Comparison of ENCODE assay signal across 21 mouse cellular contexts in genomic region chr3:137542343-137542742, GRCm38 (mm10).
DNase-seq lines count a peak whose midpoint lies in the region; ATAC-seq and TF ChIP-seq lines count a peak whose summit lies in the region.
"Had no signal": no experiment of that assay in that cellular context is flagged by ENCODE, and none has a peak within 500 bp of the region (broad histone marks: within the 10 kb centered on the region; RNA-seq: fewer than 3 reads in every experiment).

No protein-coding gene starts in this region.

- peaks cover 18% of the 10 kb centered on the region for H3K27me3 ChIP-seq in midbrain, embryonic 11.5 days (ENCODE audit: control insufficient read depth, insufficient read depth, low read length)
- H3K27me3 ChIP-seq in midbrain, embryonic 16.5 days (ENCODE audit: control insufficient read depth, insufficient read depth, low read depth, low read length): peaks cover 13% of the 10 kb centered on the region
- H3K27me3 ChIP-seq in CH12.LX (replicated peaks): no peaks in the 10 kb centered on the region
- H3K27me3 ChIP-seq: Patski had no signal

- H3K4me1 ChIP-seq in midbrain, embryonic 11.5 days (ENCODE audit: control insufficient read depth, insufficient read depth, low read length): peaks cover under 1% of the 10 kb centered on the region; the same call in 1 of the 2 replicates
- peaks cover 1% of the 10 kb centered on the region; the same call in 1 of the 2 replicates for H3K4me1 ChIP-seq in midbrain, embryonic 16.5 days (ENCODE audit: control insufficient read depth, insufficient read depth, low read length)
- H3K4me1 ChIP-seq in CH12.LX (ENCODE audit: control insufficient read depth in 1 of 2, insufficient read depth in 2 of 2): peaks cover 0 to 16% of the 10 kb centered on the region in 2 experiments; a peak in 2 of 4 replicates

- H3K4me3 ChIP-seq in gastrocnemius, adult 2 months: no peak overlapping the region
- H3K4me3 ChIP-seq in midbrain, embryonic 11.5 days (ENCODE audit: low read depth, low read length): no peak overlapping the region
- H3K4me3 ChIP-seq in midbrain, embryonic 16.5 days (ENCODE audit: low read depth, low read length): no peak overlapping the region
- no peak overlapping the region for H3K4me3 ChIP-seq in CH12.LX (replicated peaks in 1 of 3; ENCODE audit: low read depth in 2 of 3, low read length in 2 of 3, poor library complexity in 1 of 3)

- no peak for DNase-seq in gastrocnemius, adult 2 months
- DNase-seq in gastrocnemius, postnatal 10 days: no peak
- DNase-seq in midbrain, embryonic 11.5 days (ENCODE audit: low spot score, missing footprints): peak; percentile 51
- no peak for DNase-seq in CH12.LX (ENCODE audit: extremely low read depth)
- DNase-seq in layer of hippocampus, postnatal 10 days (ENCODE audit: low spot score in 2 of 2): no peak
- DNase-seq: adrenal gland, adult 2 months; adrenal gland, adult 8-10 months; adrenal gland, postnatal 10 days; adrenal gland, postnatal 14 days; adrenal gland, postnatal 25 days; adrenal gland, postnatal 36 days; B cell, adult 2 months; cerebellum, adult 11 months; cerebellum, adult 11-12 months; cerebellum, adult 18-20 months; cerebellum, adult 2 months had no signal

- TF ChIP-seq EP300 in CH12.LX (IDR thresholded peaks at IDR 0.05; ENCODE audit: low read length): no peak

- in situ Hi-C loops in CH12.LX (cut with MboI; ENCODE audit: low pct_ligation_motif_present, low pct_unique_long_range_greater_than_20kb, low sequenced_read_pairs): no loop called here

- TF ChIP-seq CTCF in gastrocnemius, adult 2 months (IDR thresholded peaks at IDR 0.05): no peak
- no peak for TF ChIP-seq CTCF in CH12.LX (conservative IDR thresholded peaks at IDR 0.05 in 1 of 2, IDR thresholded peaks at IDR 0.05 in 1 of 2; ENCODE audit: low read depth in 2 of 2, low read length in 2 of 2)

- intact Hi-C loops in gastrocnemius, adult 2 months (cut with DNase I): no loop called here

- WGBS in midbrain, embryonic 11.5 days: 77% methylated on average over 1 of the region's 1 CpGs
- 60% methylated on average over 1 of the region's 1 CpGs for WGBS in midbrain, embryonic 16.5 days

- ATAC-seq in midbrain, embryonic 11.5 days (ENCODE audit: low FRiP score): no peak
- ATAC-seq in midbrain, embryonic 16.5 days: no peak
- ATAC-seq: activated CD4-positive, CD25-positive, alpha-beta regulatory T cell, adult 4 months; CD4-positive, CD25-positive, alpha-beta regulatory T cell, adult 4 months; Patski had no signal

- no peak overlapping the region for H3K4me2 ChIP-seq in midbrain, embryonic 11.5 days
- H3K4me2 ChIP-seq in midbrain, embryonic 16.5 days (ENCODE audit: low read length): no peak overlapping the region
- H3K4me2 ChIP-seq in CH12.LX (ENCODE audit: insufficient read depth, low read depth, poor library complexity, severe bottlenecking): no peak overlapping the region

- TF ChIP-seq RAD21 in CH12.LX (IDR thresholded peaks at IDR 0.05; ENCODE audit: low read depth, low read length): no peak

- no peak overlapping the region for H3K9ac ChIP-seq in midbrain, embryonic 11.5 days (ENCODE audit: low read length)
- no peak overlapping the region for H3K9ac ChIP-seq in midbrain, embryonic 16.5 days (ENCODE audit: low read depth, low read length)
- H3K9ac ChIP-seq in CH12.LX (ENCODE audit: insufficient read depth, low read depth): no peak overlapping the region

- dilution Hi-C loops in CH12.LX (cut with MboI; ENCODE audit: extremely low pct_ligation_motif_present, extremely low pct_unique_long_range_greater_than_20kb, low sequenced_read_pairs): no loop called here

- no peaks in the 10 kb centered on the region for H3K36me3 ChIP-seq in midbrain, embryonic 11.5 days (ENCODE audit: control insufficient read depth, insufficient read depth, low read length)
- no peaks in the 10 kb centered on the region for H3K36me3 ChIP-seq in midbrain, embryonic 16.5 days (ENCODE audit: control insufficient read depth, insufficient read depth, low read length)
- H3K36me3 ChIP-seq in CH12.LX (replicated peaks in 1 of 2; ENCODE audit: control insufficient read depth in 1 of 2, insufficient read depth in 1 of 2, low read length in 1 of 2): no peaks in the 10 kb centered on the region
- H3K36me3 ChIP-seq: G1E had no signal

- H3K9me3 ChIP-seq in midbrain, embryonic 11.5 days (ENCODE audit: control insufficient read depth, low read length): no peaks in the 10 kb centered on the region
- H3K9me3 ChIP-seq in midbrain, embryonic 16.5 days (replicated peaks; ENCODE audit: control insufficient read depth, low read length, poor library complexity, severe bottlenecking): no peaks in the 10 kb centered on the region
- no peaks in the 10 kb centered on the region for H3K9me3 ChIP-seq in CH12.LX (replicated peaks; ENCODE audit: low read length)
- H3K9me3 ChIP-seq: G1E had no signal

- no peak for TF ChIP-seq POLR2A in CH12.LX (IDR thresholded peaks at IDR 0.05; ENCODE audit: low read depth, low read length)

- no peaks in the 10 kb centered on the region for H3K79me2 ChIP-seq in CH12.LX (replicated peaks; ENCODE audit: control insufficient read depth, extremely low read depth, insufficient read depth, poor library complexity, severe bottlenecking)

- peak overlapping the region; percentile 80 for H3K27ac ChIP-seq in gastrocnemius, adult 2 months
- H3K27ac ChIP-seq in midbrain, embryonic 11.5 days (ENCODE audit: low read depth, low read length): no peak overlapping the region
- H3K27ac ChIP-seq in midbrain, embryonic 16.5 days (ENCODE audit: low read length): no peak overlapping the region
- no peak overlapping the region for H3K27ac ChIP-seq in CH12.LX (ENCODE audit: insufficient read depth, low read depth)

TF ChIP-seq in CH12.LX, 34 proteins besides CTCF, POLR2A, EP300 and RAD21:
- peak; percentile 25; the same call in 1 of the 2 replicates for TF ChIP-seq MAX (IDR thresholded peaks at IDR 0.05; ENCODE audit: low read length)
- TF ChIP-seq ZMIZ1 (IDR thresholded peaks at IDR 0.05; ENCODE audit: low read depth, low read length): no peak
- TF ChIP-seq USF1 (IDR thresholded peaks at IDR 0.05; ENCODE audit: low read depth, low read length): peak; percentile 27; the same call in 1 of the 2 replicates
- peak; percentile 49 for TF ChIP-seq USF2 (conservative IDR thresholded peaks at IDR 0.05; ENCODE audit: low read depth, low read length)
- TF ChIP-seq NRF1 (IDR thresholded peaks at IDR 0.05; ENCODE audit: low read depth, low read length): no peak
- no peak for TF ChIP-seq PAX5 (IDR thresholded peaks at IDR 0.05; ENCODE audit: low read length)
- peak; percentile 79 for TF ChIP-seq BHLHE40 (IDR thresholded peaks at IDR 0.05; ENCODE audit: low read depth, low read length)
